In the genomic region with DNA sequence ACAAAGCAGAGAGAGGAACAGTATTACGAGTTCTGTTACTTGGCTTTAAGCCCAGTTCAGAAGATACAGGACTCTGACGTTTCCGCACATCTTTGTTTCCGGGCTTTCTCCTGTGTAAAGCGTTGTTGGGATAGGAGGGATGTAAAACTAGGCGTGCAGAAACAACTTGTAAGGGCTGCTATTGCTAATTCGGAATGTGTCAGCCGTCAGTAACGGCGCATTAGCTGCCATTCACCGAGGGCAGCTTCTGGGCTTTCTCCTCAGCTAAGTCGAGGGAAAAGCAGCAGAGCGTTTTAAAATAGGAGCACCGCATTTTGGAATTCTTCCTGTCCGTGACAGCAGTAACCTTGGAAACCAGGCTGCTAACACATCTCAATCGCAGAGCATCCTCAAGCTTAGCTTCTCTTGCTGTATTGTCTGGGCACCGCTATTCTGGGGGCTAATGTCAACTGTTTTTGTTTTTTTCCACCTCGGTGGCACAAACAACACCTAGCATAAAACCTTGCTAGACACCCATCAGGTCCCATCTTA, we compare ENCODE assay signal across 8 mouse cellular contexts. TPM values are rescaled to one million over a fixed set of nuclear protein-coding genes. Genes with fewer than 3 reads are reported as not detected.
DNase-seq lines count a peak whose midpoint lies in the region; ATAC-seq lines count a peak whose summit lies in the region.

No protein-coding gene starts in this region.

- no peaks in the 10 kb centered on the region for H3K27me3 ChIP-seq in forebrain, embryonic 13.5 days
- no peaks in the 10 kb centered on the region for H3K27me3 ChIP-seq in intestine, embryonic 14.5 days (replicated peaks; ENCODE audit: control insufficient read depth, insufficient read depth, low read length)
- H3K27me3 ChIP-seq in limb, embryonic 12.5 days = no peaks in the 10 kb centered on the region
- peaks cover 6% of the 10 kb centered on the region for H3K27me3 ChIP-seq in midbrain, embryonic 16.5 days (ENCODE audit: control insufficient read depth, insufficient read depth, low read depth, low read length)

- H3K27ac ChIP-seq in forebrain, embryonic 13.5 days = peak overlapping the region; percentile 78
- H3K27ac ChIP-seq in intestine, embryonic 14.5 days (ENCODE audit: low read depth) = peak overlapping the region; percentile 80
- H3K27ac ChIP-seq in limb, embryonic 12.5 days = peak overlapping the region; percentile 70
- peak overlapping the region; percentile 88 for H3K27ac ChIP-seq in midbrain, embryonic 16.5 days (ENCODE audit: low read length)

- ATAC-seq in forebrain, embryonic 13.5 days = peak; percentile 16; the same call in 1 of the 2 replicates
- no peak; the same call in 1 of the 2 replicates for ATAC-seq in intestine, embryonic 14.5 days (replicated peaks; ENCODE audit: low FRiP score, low TSS enrichment, low read depth)
- ATAC-seq in limb, embryonic 12.5 days (ENCODE audit: insufficient number of reproducible peaks, insufficient read depth, low FRiP score, low TSS enrichment, low read depth) = no peak
- ATAC-seq in midbrain, embryonic 16.5 days = peak; percentile 63

- H3K36me3 ChIP-seq in forebrain, embryonic 13.5 days (ENCODE audit: poor library complexity, severe bottlenecking) = 0 out of 2 replicates have a peak, but pooled peaks cover 6% of the 10 kb centered on the region
- no peaks in the 10 kb centered on the region for H3K36me3 ChIP-seq in intestine, embryonic 14.5 days (ENCODE audit: control insufficient read depth, insufficient read depth, low read length)
- H3K36me3 ChIP-seq in limb, embryonic 12.5 days = peaks cover 11% of the 10 kb centered on the region; the same call in 1 of the 2 replicates
- no peaks in the 10 kb centered on the region for H3K36me3 ChIP-seq in midbrain, embryonic 16.5 days (ENCODE audit: control insufficient read depth, insufficient read depth, low read length)

- peak; percentile 63 for DNase-seq in embryo, embryonic 10 days (ENCODE audit: low spot score)
- DNase-seq in embryo, embryonic 9.5 days (ENCODE audit: extremely low spot score) = no peak
- DNase-seq in T-cell, adult 2 months (ENCODE audit: low spot score) = peak; percentile 68
- no peak for DNase-seq in intestine, embryonic 14.5 days (ENCODE audit: low spot score)
- DNase-seq in testis, postnatal 14 days (ENCODE audit: low spot score) = peak; percentile 65

- H3K9me3 ChIP-seq in forebrain, embryonic 13.5 days (replicated peaks) = no peaks in the 10 kb centered on the region
- no peaks in the 10 kb centered on the region for H3K9me3 ChIP-seq in intestine, embryonic 14.5 days (ENCODE audit: control insufficient read depth, low read length)
- H3K9me3 ChIP-seq in limb, embryonic 12.5 days = no peaks in the 10 kb centered on the region
- H3K9me3 ChIP-seq in midbrain, embryonic 16.5 days (replicated peaks; ENCODE audit: control insufficient read depth, low read length, poor library complexity, severe bottlenecking) = no peaks in the 10 kb centered on the region

- peak overlapping the region; percentile 94 for H3K4me2 ChIP-seq in forebrain, embryonic 13.5 days
- peak overlapping the region; percentile 87 for H3K4me2 ChIP-seq in intestine, embryonic 14.5 days (ENCODE audit: low read length)
- H3K4me2 ChIP-seq in limb, embryonic 12.5 days = peak overlapping the region; percentile 80
- peak overlapping the region; percentile 64 for H3K4me2 ChIP-seq in midbrain, embryonic 16.5 days (ENCODE audit: low read length)

- WGBS in forebrain, embryonic 13.5 days = under 1% methylated on average over 18 of the region's 18 CpGs
- 3% methylated on average over 18 of the region's 18 CpGs for WGBS in intestine, embryonic 14.5 days
- WGBS in limb, embryonic 12.5 days = 3% methylated on average over 18 of the region's 18 CpGs
- WGBS in midbrain, embryonic 16.5 days = under 1% methylated on average over 18 of the region's 18 CpGs

- H3K9ac ChIP-seq in forebrain, embryonic 13.5 days = peak overlapping the region; percentile 89
- H3K9ac ChIP-seq in intestine, embryonic 14.5 days (ENCODE audit: low read length) = peak overlapping the region; percentile 79
- peak overlapping the region; percentile 83 for H3K9ac ChIP-seq in limb, embryonic 12.5 days (replicated peaks)
- peak overlapping the region; percentile 95 for H3K9ac ChIP-seq in midbrain, embryonic 16.5 days (ENCODE audit: low read depth, low read length)

- H3K4me3 ChIP-seq in forebrain, embryonic 13.5 days = peak overlapping the region; percentile 88
- H3K4me3 ChIP-seq in intestine, embryonic 14.5 days (ENCODE audit: low read depth, low read length) = peak overlapping the region; percentile 61
- peak overlapping the region; percentile 83 for H3K4me3 ChIP-seq in limb, embryonic 12.5 days (replicated peaks)
- H3K4me3 ChIP-seq in midbrain, embryonic 16.5 days (ENCODE audit: low read depth, low read length) = peak overlapping the region; percentile 92

- peaks cover 31% of the 10 kb centered on the region for H3K4me1 ChIP-seq in forebrain, embryonic 13.5 days
- H3K4me1 ChIP-seq in intestine, embryonic 14.5 days (replicated peaks; ENCODE audit: control insufficient read depth, insufficient read depth, low read length) = peaks cover 10% of the 10 kb centered on the region
- H3K4me1 ChIP-seq in limb, embryonic 12.5 days (replicated peaks) = peaks cover 8% of the 10 kb centered on the region
- H3K4me1 ChIP-seq in midbrain, embryonic 16.5 days (ENCODE audit: control insufficient read depth, insufficient read depth, low read length) = peaks cover 24% of the 10 kb centered on the region

RNA-seq across cellular contexts. Expression of gene Casc4, which starts 0.6 kb away (rescaled TPM):
- polyA plus RNA-seq in forebrain, embryonic 13.5 days (2015; fragmentation: Nextera tagmentation; extraction: Ambion mirVana) = 25.9 and 27.6 TPM in 2 replicates
- polyA plus RNA-seq in intestine, embryonic 14.5 days (2014; fragmentation: Nextera tagmentation; extraction: Ambion mirVana) = 22.3 and 22.7 TPM in 2 replicates
- 21.0 and 24.4 TPM in 2 replicates for polyA plus RNA-seq in limb, embryonic 12.5 days (2016; fragmentation: Nextera tagmentation; extraction: Ambion mirVana)
- polyA plus RNA-seq in midbrain, embryonic 16.5 days (2015; fragmentation: Nextera tagmentation; extraction: Ambion mirVana) = 30.3 and 30.6 TPM in 2 replicates

RNA-seq across cellular contexts. Expression of gene Frmd5, which starts 59.2 kb away (rescaled TPM):
- 28.3 and 29.6 TPM in 2 replicates for polyA plus RNA-seq in forebrain, embryonic 13.5 days (2015; fragmentation: Nextera tagmentation; extraction: Ambion mirVana)
- 3.3 and 3.5 TPM in 2 replicates for polyA plus RNA-seq in intestine, embryonic 14.5 days (2014; fragmentation: Nextera tagmentation; extraction: Ambion mirVana)
- polyA plus RNA-seq in limb, embryonic 12.5 days (2016; fragmentation: Nextera tagmentation; extraction: Ambion mirVana) = 3.8 and 3.9 TPM in 2 replicates
- 27.9 and 33.4 TPM in 2 replicates for polyA plus RNA-seq in midbrain, embryonic 16.5 days (2015; fragmentation: Nextera tagmentation; extraction: Ambion mirVana)

Comparison
In these comparisons a context has a peak if more than half of its experiments do, and no peak if none do; other contexts are left out.
1. DNase-seq: peak in embryo, embryonic 10 days (single experiment), T-cell, adult 2 months (single experiment) and testis, postnatal 14 days (single experiment); none in embryo, embryonic 9.5 days (single experiment) and intestine, embryonic 14.5 days (single experiment).
2. ATAC-seq: peak in forebrain, embryonic 13.5 days (single experiment) and midbrain, embryonic 16.5 days (single experiment); none in intestine, embryonic 14.5 days (single experiment) and limb, embryonic 12.5 days (single experiment).
3. Peak in every context shown above with its lines, with median percentiles within 50 percentile points of each other: H3K27ac ChIP-seq, H3K4me2 ChIP-seq, H3K4me3 ChIP-seq and H3K9ac ChIP-seq.